In genomic region chr4:148158436-148159348, GRCm38 (mm10) we compare ENCODE assay signal across 7 mouse cellular contexts. TPM values are rescaled to one million over a fixed set of nuclear protein-coding genes. Genes with fewer than 3 reads are reported as not detected.
DNase-seq lines count a peak whose midpoint lies in the region; ATAC-seq lines count a peak whose summit lies in the region.

No protein-coding gene starts in this region.

- ATAC-seq in lung, embryonic 16.5 days (ENCODE audit: low read depth), result no peak
- ATAC-seq in heart, embryonic 16.5 days (replicated peaks; ENCODE audit: extremely low read depth, insufficient read depth, low FRiP score), result no peak
- no peak for ATAC-seq in limb, embryonic 11.5 days (ENCODE audit: insufficient number of reproducible peaks, low FRiP score, low TSS enrichment, low read depth)
- peak; percentile 3; the same call in 1 of the 2 replicates for ATAC-seq in neural tube, embryonic 15.5 days (ENCODE audit: low FRiP score)

- no peaks in the 10 kb centered on the region for H3K36me3 ChIP-seq in lung, embryonic 16.5 days (ENCODE audit: control insufficient read depth, insufficient read depth, low read length)
- H3K36me3 ChIP-seq in heart, embryonic 16.5 days (ENCODE audit: control insufficient read depth, insufficient read depth), result peaks cover 13% of the 10 kb centered on the region; the same call in 1 of the 2 replicates
- no peaks in the 10 kb centered on the region for H3K36me3 ChIP-seq in limb, embryonic 11.5 days (ENCODE audit: control insufficient read depth, insufficient read depth, low read length)
- H3K36me3 ChIP-seq in neural tube, embryonic 15.5 days, result peaks cover 32% of the 10 kb centered on the region

- WGBS in lung, embryonic 16.5 days, result 29% methylated on average over 27 of the region's 27 CpGs
- 29% methylated on average over 27 of the region's 27 CpGs for WGBS in heart, embryonic 16.5 days
- 30% methylated on average over 27 of the region's 27 CpGs for WGBS in limb, embryonic 11.5 days
- 20% methylated on average over 27 of the region's 27 CpGs for WGBS in neural tube, embryonic 15.5 days

- H3K4me2 ChIP-seq in lung, embryonic 16.5 days (ENCODE audit: low read depth, low read length), result peak overlapping the region; percentile 95
- H3K4me2 ChIP-seq in heart, embryonic 16.5 days (ENCODE audit: low read depth, low read length), result peak overlapping the region; percentile 89
- H3K4me2 ChIP-seq in limb, embryonic 11.5 days (ENCODE audit: low read depth, severe bottlenecking), result peak overlapping the region; percentile 96
- peak overlapping the region; percentile 94 for H3K4me2 ChIP-seq in neural tube, embryonic 15.5 days

- peaks cover 7% of the 10 kb centered on the region for H3K4me1 ChIP-seq in lung, embryonic 16.5 days (replicated peaks; ENCODE audit: control insufficient read depth, insufficient read depth, low read length)
- H3K4me1 ChIP-seq in heart, embryonic 16.5 days (ENCODE audit: control insufficient read depth, insufficient read depth, low read length), result peaks cover 12% of the 10 kb centered on the region; the same call in 1 of the 2 replicates
- peaks cover 9% of the 10 kb centered on the region for H3K4me1 ChIP-seq in limb, embryonic 11.5 days (ENCODE audit: control insufficient read depth, insufficient read depth, low read length)
- peaks cover 44% of the 10 kb centered on the region for H3K4me1 ChIP-seq in neural tube, embryonic 15.5 days

- no peaks in the 10 kb centered on the region for H3K9me3 ChIP-seq in lung, embryonic 16.5 days (ENCODE audit: control insufficient read depth, low read length)
- no peaks in the 10 kb centered on the region for H3K9me3 ChIP-seq in heart, embryonic 16.5 days (replicated peaks; ENCODE audit: control insufficient read depth, low read length)
- no peaks in the 10 kb centered on the region for H3K9me3 ChIP-seq in limb, embryonic 11.5 days (ENCODE audit: control insufficient read depth, low read length)
- H3K9me3 ChIP-seq in neural tube, embryonic 15.5 days (replicated peaks), result no peaks in the 10 kb centered on the region

- H3K27ac ChIP-seq in lung, embryonic 16.5 days (ENCODE audit: low read length), result no peak overlapping the region
- H3K27ac ChIP-seq in heart, embryonic 16.5 days (ENCODE audit: low read length), result peak overlapping the region; percentile 70
- no peak overlapping the region for H3K27ac ChIP-seq in limb, embryonic 11.5 days (replicated peaks; ENCODE audit: low read depth, low read length)
- H3K27ac ChIP-seq in neural tube, embryonic 15.5 days (replicated peaks), result peak overlapping the region; percentile 91

- H3K27me3 ChIP-seq in lung, embryonic 16.5 days (ENCODE audit: control insufficient read depth, insufficient read depth, low read depth, low read length), result peaks cover 34% of the 10 kb centered on the region
- peaks cover 30% of the 10 kb centered on the region for H3K27me3 ChIP-seq in heart, embryonic 16.5 days (ENCODE audit: control insufficient read depth, insufficient read depth, low read length)
- peaks cover 40% of the 10 kb centered on the region for H3K27me3 ChIP-seq in limb, embryonic 11.5 days (ENCODE audit: control insufficient read depth, insufficient read depth, low read length)
- peaks cover 25% of the 10 kb centered on the region for H3K27me3 ChIP-seq in neural tube, embryonic 15.5 days (replicated peaks)

- no peak for DNase-seq in lung, postnatal 14 days
- peak; percentile 80 for DNase-seq in cerebellum, adult 9-11 months
- DNase-seq in limb, embryonic 11.5 days (ENCODE audit: low spot score), result peak; percentile 40
- no peak for DNase-seq in c-Kit-positive CD71-positive TER-119-positive erythroid progenitor cells, embryonic 14.5 days (ENCODE audit: low spot score)

- peak overlapping the region; percentile 72 for H3K9ac ChIP-seq in lung, embryonic 16.5 days (ENCODE audit: low read length)
- H3K9ac ChIP-seq in heart, embryonic 16.5 days (ENCODE audit: low read length), result peak overlapping the region; percentile 80
- peak overlapping the region; percentile 51 for H3K9ac ChIP-seq in limb, embryonic 11.5 days (ENCODE audit: low read length)
- peak overlapping the region; percentile 83 for H3K9ac ChIP-seq in neural tube, embryonic 15.5 days (replicated peaks)

- peak overlapping the region; percentile 65 for H3K4me3 ChIP-seq in lung, embryonic 16.5 days (ENCODE audit: low read length)
- peak overlapping the region; percentile 80 for H3K4me3 ChIP-seq in heart, embryonic 16.5 days (ENCODE audit: low read length)
- peak overlapping the region; percentile 54 for H3K4me3 ChIP-seq in limb, embryonic 11.5 days (ENCODE audit: low read depth, low read length)
- H3K4me3 ChIP-seq in neural tube, embryonic 15.5 days (replicated peaks), result peak overlapping the region; percentile 73

RNA-seq across cellular contexts. Expression of gene Fbxo44, which starts 1.6 kb away (rescaled TPM):
- polyA plus RNA-seq in lung, embryonic 16.5 days (2015; fragmentation: Nextera tagmentation; extraction: Ambion mirVana), result 11.9 and 12.1 TPM in 2 replicates
- polyA plus RNA-seq in heart, embryonic 16.5 days (2015; fragmentation: Nextera tagmentation; extraction: Ambion mirVana), result 32.4 and 33.8 TPM in 2 replicates
- polyA plus RNA-seq in limb, embryonic 11.5 days (2014; fragmentation: Nextera tagmentation; extraction: Ambion mirVana), result 10.4 and 12.2 TPM in 2 replicates
- polyA plus RNA-seq in neural tube, embryonic 15.5 days (2015; fragmentation: Nextera tagmentation; extraction: Ambion mirVana), result 89.4 and 104 TPM in 2 replicates

RNA-seq across cellular contexts. Expression of gene Fbxo2, which starts 1.7 kb away (rescaled TPM):
- 0.50 and 1.4 TPM in 2 replicates for polyA plus RNA-seq in lung, embryonic 16.5 days (2015; fragmentation: Nextera tagmentation; extraction: Ambion mirVana)
- polyA plus RNA-seq in heart, embryonic 16.5 days (2015; fragmentation: Nextera tagmentation; extraction: Ambion mirVana), result 0.60 and 1.0 TPM in 2 replicates
- 0.58 and 1.0 TPM in 2 replicates for polyA plus RNA-seq in limb, embryonic 11.5 days (2014; fragmentation: Nextera tagmentation; extraction: Ambion mirVana)
- polyA plus RNA-seq in neural tube, embryonic 15.5 days (2015; fragmentation: Nextera tagmentation; extraction: Ambion mirVana), result 17.2 and 19.0 TPM in 2 replicates

RNA-seq across cellular contexts. Expression of gene Fbxo6, which starts 6.8 kb away (rescaled TPM):
- polyA plus RNA-seq in lung, embryonic 16.5 days (2015; fragmentation: Nextera tagmentation; extraction: Ambion mirVana), result 13.7 and 17.3 TPM in 2 replicates
- 21.7 and 24.4 TPM in 2 replicates for polyA plus RNA-seq in heart, embryonic 16.5 days (2015; fragmentation: Nextera tagmentation; extraction: Ambion mirVana)
- 11.0 and 11.5 TPM in 2 replicates for polyA plus RNA-seq in limb, embryonic 11.5 days (2014; fragmentation: Nextera tagmentation; extraction: Ambion mirVana)
- 20.6 and 21.9 TPM in 2 replicates for polyA plus RNA-seq in neural tube, embryonic 15.5 days (2015; fragmentation: Nextera tagmentation; extraction: Ambion mirVana)

RNA-seq across cellular contexts. Expression of gene Draxin, which starts 28.2 kb away (rescaled TPM):
- polyA plus RNA-seq in lung, embryonic 16.5 days (2015; fragmentation: Nextera tagmentation; extraction: Ambion mirVana), result 0.08 and 0.10 TPM in 2 replicates
- polyA plus RNA-seq in heart, embryonic 16.5 days (2015; fragmentation: Nextera tagmentation; extraction: Ambion mirVana), result 0.02 TPM in 1 of 2 replicates, not detected in the other
- 2.0 and 2.5 TPM in 2 replicates for polyA plus RNA-seq in limb, embryonic 11.5 days (2014; fragmentation: Nextera tagmentation; extraction: Ambion mirVana)
- polyA plus RNA-seq in neural tube, embryonic 15.5 days (2015; fragmentation: Nextera tagmentation; extraction: Ambion mirVana), result 7.3 and 10.4 TPM in 2 replicates

RNA-seq across cellular contexts. Expression of gene Mad2l2, which starts 28.5 kb away (rescaled TPM):
- polyA plus RNA-seq in lung, embryonic 16.5 days (2015; fragmentation: Nextera tagmentation; extraction: Ambion mirVana), result 47.6 and 50.2 TPM in 2 replicates
- polyA plus RNA-seq in heart, embryonic 16.5 days (2015; fragmentation: Nextera tagmentation; extraction: Ambion mirVana), result 35.5 and 36.0 TPM in 2 replicates
- polyA plus RNA-seq in limb, embryonic 11.5 days (2014; fragmentation: Nextera tagmentation; extraction: Ambion mirVana), result 91.8 and 104 TPM in 2 replicates
- polyA plus RNA-seq in neural tube, embryonic 15.5 days (2015; fragmentation: Nextera tagmentation; extraction: Ambion mirVana), result 99.2 and 99.9 TPM in 2 replicates

Comparison
In these comparisons a context has a peak if more than half of its experiments do, and no peak if none do; other contexts are left out.
1. H3K27ac ChIP-seq: peak in heart, embryonic 16.5 days (single experiment) and neural tube, embryonic 15.5 days (single experiment); none in lung, embryonic 16.5 days (single experiment) and limb, embryonic 11.5 days (single experiment).
2. DNase-seq: peak in cerebellum, adult 9-11 months (single experiment) and limb, embryonic 11.5 days (single experiment); none in lung, postnatal 14 days (single experiment) and c-Kit-positive CD71-positive TER-119-positive erythroid progenitor cells, embryonic 14.5 days (single experiment).
3. Peak in every context shown above with its lines, with median percentiles within 50 percentile points of each other: H3K4me2 ChIP-seq, H3K4me3 ChIP-seq and H3K9ac ChIP-seq.